Mouse (Mus musculus): ENCODE measurements around the gene Strc.

Strc gene

DNA sequence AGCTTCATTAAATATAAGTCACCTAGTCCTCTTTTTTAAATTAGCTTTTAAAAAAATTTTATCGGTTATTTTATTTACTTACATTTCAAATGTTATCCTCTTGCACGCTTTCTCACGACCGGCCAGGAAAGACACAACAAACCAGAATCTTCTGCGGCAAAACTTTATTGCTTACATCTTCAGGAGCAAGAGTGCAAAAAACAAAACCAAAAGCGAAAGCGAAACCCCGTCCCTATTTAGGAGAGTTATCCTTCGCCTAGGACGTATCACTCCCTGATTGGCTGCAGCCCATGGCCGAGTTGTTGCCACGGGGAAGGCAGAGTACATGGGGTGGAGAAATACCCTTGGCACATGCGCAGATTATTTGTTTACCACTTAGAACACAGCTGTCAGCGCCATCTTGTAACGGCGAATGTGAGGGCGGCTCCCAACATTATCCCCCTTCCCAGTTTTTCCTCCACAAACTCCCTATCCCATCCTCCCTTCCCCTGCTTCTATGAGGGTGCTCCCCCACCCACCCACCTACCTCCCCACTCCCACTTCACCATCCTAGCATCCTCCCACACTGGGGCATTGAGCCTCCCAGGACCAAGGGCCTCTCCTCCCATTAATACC, at the start of gene Strc:
Gene Strc, minus strand, starts transcription at position 208 of the 615 bp plus-strand sequence.
- in situ Hi-C loops (cut with MboI, MseI), result loop anchor here (10.0 kb wide), 1 partner anchor 1722 kb away; the partner anchor contains the start of gene Ndufaf1

DNA sequence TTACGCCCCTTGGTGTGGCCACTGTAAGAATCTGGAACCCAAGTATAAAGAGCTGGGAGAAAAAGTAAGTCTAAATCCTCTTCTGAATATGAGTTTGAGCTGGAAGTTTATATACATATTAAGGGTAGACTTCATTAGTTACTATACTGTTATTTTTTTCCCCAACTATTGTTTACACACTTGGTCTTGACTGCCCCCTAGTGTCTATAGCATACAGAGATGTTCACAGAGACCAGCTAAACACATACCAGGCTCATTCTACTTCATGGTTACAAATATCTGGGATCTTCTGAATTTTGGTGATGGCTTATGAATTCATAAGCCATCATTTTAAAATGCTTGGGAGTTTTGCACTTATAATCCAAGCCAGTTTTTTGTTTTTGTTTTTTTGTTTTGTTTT, 47.9 kb upstream of the Strc start:
- in situ Hi-C loops (cut with MboI, MseI), result no loop called here

DNA sequence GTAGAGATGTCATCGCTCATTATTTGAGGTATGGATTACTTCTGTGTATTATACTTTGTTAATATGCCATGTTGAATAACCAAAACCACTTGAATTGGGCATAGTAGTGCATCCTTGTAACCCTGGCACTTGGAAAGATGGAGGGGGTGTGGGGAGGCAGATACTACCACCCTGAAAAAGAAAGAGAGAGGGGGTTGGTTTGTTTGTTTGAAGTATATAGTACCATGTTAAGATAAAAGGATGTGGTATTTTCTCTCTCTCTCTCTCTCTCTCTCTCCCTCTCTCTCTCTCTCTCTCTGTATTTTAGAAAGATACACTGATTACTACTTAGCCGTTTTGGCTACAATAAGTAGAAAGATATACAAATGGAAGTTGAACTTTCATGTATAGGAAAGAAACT, 38.9 kb upstream of the Strc start:
- in situ Hi-C loops (cut with MboI, MseI), result no loop called here

DNA sequence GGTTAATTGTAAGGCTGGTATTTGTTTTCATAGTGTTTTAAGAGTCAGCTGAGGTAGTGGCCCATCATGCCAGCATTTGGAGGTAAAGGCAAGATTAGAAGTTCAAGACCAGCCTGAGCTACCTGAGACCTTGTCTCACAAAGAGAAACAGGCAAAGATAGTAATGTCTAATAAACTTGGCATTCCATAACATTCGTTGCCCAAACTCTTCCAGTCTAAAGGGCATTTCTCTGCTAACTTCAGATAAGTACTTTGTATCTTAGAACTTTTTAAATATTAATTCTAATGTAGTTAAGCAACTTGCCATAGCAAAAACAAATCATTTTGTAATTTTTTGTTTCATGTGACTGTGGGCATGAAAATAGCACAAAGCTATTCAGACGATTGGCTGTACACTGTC, 36.2 kb upstream of the Strc start:
- in situ Hi-C loops (cut with MboI, MseI), result no loop called here

DNA sequence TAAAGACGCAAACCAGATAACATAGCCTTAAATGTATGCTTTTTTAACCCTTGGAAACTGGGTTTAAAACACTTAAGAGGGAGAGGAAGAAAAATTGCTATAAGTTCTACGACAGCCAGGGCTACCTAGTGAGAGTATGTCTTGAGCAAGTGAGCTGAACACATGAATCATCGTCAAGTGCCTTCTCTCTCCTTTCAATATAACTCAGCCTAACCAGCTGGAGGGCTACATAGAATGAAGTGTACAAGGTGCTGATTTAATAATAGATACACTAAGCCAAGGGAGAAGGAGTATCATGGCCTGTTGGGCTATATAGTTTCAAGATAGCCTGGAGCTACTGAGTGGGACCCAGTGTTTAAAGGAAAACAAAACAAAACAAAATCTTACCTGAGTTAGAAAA, 31.5 kb upstream of the Strc start:
- in situ Hi-C loops (cut with MboI, MseI), result loop anchor here (10.0 kb wide), 1 partner anchor 1954 kb away; no protein-coding TSS in a partner anchor

DNA sequence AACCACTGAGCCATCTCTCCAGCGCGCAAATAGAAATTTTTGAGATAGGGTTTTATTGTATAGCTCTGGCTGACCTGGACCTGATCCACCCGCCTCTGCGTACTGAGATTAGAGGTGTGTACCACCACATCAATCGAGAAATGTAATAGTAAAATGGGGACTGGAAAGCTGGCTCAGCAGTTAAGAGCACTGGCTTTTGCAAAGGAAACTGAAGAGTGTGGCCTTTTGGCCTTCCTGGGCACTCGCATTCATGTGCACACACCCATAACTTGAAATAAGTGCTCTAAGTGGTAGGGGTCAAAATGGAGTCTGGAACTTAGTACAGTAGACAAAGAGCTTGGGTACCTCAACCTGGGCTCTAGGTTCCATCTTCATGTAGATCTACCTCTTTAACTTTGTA, 29.4 kb upstream of the Strc start:
- in situ Hi-C loops (cut with MboI, MseI), result loop anchor here (10.0 kb wide), 1 partner anchor 1952 kb away; no protein-coding TSS in a partner anchor

DNA sequence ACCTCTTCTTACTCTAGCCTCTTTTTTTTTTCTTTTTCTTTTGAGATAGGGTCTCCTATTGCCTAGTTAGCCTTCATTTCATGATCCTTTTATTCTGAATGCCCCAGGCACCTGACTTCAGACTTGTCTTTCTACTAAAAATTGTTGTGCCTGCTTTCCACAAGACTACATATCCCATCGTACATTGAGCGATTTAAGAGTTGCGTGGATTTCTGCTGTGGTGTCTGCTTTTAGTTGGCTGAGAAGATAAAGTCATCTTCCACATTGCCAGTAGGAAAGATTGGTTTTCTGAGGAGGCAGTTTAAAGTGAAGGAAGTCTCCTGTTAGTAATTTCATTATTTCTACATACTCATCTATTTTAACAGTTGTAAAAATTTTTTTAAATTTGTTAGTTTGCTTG, 28.6 kb upstream of the Strc start:
- in situ Hi-C loops (cut with MboI, MseI), result loop anchor here (10.0 kb wide), 1 partner anchor 1951 kb away; no protein-coding TSS in a partner anchor

DNA sequence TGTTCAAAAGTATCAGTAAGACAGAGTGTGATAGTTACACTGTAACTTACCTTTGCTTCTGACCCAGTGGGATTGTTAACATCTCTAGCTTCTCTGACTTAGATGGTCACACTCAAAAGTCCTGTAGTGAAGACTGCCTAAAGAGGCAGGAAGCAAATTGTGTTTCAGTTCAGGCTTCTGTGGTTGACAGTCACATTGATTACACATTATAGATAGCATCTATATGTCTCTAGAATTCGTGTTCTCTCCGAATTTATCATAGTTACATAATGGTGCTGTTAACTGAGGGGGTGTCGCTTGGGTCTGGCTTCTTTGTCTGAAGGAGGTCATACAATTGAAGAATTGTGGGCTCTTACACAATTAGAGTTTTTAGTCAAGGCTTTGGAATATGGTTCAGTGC, 28.1 kb upstream of the Strc start:
- in situ Hi-C loops (cut with MboI, MseI), result loop anchor here (10.0 kb wide), 1 partner anchor 1950 kb away; no protein-coding TSS in a partner anchor

DNA sequence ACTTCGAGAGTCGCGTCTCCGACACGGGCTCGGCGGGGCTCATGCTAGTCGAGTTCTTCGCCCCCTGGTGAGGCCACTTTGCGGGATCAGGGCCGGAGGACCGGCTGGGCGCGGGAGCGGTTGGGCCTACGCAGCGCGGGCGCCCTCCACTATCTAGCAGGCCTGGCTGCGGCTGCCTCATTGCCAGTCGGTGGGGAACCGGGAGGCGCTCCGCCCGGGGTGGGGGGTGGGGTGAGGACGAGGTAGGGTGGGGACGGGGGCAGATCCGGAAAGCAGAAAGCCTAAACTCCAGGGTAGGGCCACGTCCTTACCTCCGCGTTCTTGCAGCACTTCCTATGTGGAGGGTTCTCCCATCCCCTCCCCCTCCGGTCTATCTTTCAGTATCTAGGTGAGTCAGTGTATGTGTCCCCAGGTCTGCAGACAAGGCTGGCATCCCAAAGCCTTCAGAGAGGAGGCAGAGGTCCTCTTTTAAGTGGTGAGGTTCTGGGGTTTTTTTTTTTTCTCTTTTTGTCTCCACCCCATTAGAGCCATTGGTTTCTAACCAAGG, 27.2 kb upstream of the Strc start:
- in situ Hi-C loops (cut with MboI, MseI), result loop anchor here (10.0 kb wide), 1 partner anchor 1949 kb away; no protein-coding TSS in a partner anchor

DNA sequence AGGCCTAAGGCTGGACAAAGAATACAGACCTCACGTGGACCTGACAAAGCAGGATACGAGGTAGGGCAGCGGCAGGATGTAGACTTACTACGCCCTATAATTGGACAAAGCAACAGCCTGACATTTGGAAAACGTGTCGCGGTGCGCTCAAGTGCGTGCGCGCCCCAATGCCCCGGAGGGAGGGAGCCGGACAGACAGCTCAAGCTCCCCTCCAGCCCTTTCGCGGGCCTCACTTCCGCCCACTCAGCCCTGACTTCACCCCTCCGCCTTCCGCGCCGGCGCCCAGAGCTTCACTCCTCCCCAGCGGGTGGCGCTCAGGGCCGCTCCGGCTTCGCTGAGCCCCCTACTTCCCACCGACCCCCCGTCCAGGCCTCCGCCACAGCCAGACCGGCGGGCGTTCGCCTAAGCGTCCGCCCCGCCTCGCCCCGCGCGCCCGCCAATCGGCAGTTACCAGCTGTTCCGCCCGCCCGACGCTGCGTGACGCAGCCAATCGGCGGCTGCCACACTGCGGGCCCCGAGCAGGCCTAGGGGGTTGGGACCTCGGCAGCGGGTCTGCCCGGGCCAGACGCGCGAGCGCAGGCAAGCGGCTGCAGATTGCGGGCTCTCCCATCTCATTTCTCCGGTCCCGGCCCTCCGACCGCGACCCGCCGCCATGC, 26.5 kb upstream of the Strc start, which contains the start of the genes Pdia3 and Catsper2:
Gene Pdia3, plus strand, starts transcription at position 389 of the 656 bp plus-strand sequence.
Gene Catsper2, minus strand, starts transcription at position 406 of the 656 bp plus-strand sequence.
- in situ Hi-C loops (cut with MboI, MseI), result loop anchor here (10.0 kb wide), 1 partner anchor 1949 kb away; no protein-coding TSS in a partner anchor

DNA sequence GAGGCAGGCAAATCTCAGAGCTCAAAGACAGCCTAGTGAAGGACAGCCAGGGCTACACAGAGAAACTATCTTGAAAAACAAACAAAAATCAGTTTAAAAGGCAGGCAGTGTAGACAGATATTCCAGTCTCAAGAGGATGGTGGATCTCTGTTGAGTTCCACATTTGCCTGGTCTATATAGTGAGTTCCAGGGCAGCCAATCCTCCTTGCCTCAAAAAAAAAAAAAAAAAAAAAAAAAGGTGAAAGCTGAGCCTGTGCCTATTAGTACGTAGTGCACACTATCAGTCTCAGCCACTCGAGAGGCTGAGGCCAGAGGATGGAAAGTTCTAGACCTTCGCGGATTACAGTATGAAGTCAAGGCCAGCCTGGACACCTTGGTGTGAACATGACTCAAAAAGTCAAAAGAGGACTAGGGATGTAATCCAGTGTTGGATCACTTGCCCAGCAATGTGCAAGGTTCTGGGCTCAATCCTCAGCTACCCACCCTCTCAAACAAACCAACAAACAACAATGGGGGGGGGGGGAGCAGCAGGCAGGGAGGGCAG, 25.9 kb upstream of the Strc start:
- in situ Hi-C loops (cut with MboI, MseI), result loop anchor here (10.0 kb wide), 1 partner anchor 1948 kb away; no protein-coding TSS in a partner anchor

DNA sequence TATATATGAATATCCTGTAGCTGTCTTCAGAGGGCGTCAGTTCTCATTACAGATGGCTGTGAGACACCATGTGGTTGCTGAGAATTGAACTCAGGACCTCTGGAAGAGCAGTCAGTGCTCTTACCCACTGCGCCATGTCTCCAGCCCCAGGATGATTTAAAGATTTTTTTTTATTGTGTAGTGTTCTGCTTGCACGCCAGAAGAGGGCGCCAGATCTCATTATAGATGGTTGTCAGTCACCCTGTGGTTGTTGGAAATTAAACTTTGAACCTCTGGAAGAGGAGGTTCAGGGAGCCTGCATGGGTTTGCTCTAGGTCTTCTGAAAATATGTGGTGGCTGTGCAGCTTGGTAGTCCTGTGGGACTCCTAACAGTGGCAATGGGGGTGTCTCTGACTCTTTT, 21.2 kb upstream of the Strc start:
- in situ Hi-C loops (cut with MboI, MseI), result no loop called here

DNA sequence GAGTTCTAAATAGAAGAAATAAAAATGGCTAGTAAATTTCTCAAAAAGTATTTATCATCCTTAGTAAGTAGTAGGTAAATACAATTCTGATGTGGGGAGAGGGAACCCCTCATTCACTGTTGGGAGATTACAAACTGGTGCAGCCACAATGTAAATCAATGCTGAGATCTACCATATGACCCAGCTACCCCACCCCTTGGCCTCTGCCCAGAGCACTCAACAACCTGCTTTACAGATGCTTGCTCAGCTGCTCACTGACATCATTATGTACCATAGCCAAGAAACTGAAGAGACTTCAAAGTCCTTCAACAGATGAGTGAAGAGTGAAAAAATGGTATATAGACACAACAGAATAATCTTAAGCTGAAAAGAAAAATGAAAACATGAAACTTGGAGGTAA, 16.3 kb upstream of the Strc start:
- in situ Hi-C loops (cut with MboI, MseI), result no loop called here

DNA sequence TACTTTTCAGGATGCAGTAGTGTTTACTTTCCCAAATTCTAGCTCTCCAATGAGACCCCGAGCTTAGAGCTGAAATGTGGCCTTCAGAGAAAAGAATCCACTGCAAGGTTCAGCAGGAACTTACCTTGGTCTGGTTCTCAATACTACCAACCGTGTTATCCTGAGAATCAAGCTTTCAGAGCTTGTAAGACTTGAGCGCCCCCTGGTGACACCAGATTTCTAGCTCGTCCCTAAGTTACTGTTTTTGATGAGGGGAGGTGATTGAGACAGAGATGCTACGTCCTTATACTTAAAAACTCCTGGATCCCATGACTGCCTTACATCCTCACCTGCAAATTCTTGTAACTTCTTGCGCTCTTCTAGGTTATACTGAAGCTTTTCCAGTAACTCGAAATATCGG, 9.7 kb upstream of the Strc start:
- in situ Hi-C loops (cut with MboI, MseI), result no loop called here

DNA sequence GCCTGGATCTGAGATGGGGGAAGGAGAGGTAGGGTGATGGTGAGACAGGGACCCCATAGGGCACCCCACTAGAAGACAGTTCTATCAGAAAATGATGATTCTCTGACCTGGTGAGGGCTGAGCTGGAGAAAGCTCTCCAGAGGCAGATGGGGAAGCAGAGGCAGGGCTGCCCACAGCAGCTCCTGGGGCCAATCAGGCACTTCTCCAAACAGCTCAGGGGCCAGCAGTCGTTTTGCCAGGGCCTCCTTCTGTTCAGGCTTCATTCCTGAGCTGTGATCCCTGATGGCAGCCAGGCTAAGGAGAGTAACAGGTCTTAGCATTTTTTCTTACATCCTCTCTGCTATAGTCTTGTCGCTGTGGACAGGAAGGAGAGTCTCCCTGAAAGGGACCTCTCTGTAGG, 12.2 kb downstream of the Strc start:
- in situ Hi-C loops (cut with MboI, MseI), result no loop called here

DNA sequence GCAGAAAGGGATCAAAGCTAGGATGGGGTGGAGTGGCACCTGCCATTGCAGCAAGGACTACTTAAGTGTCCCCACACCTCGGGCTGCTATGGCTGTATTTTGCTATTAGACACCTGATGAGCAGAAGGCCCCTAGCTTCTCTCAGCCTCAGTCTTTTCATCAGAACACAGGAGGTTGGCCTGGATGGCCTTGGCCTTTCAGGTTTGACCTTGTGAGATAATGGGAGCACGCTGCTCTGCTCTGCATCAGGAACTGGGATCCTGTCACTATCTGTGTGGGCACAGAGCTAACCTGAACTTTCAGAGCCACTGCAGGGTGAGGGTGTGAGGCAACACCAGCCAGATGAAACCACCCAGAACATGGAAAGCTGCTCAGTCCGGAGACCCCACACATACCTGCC, 14.7 kb downstream of the Strc start:
- in situ Hi-C loops (cut with MboI, MseI), result no loop called here

DNA sequence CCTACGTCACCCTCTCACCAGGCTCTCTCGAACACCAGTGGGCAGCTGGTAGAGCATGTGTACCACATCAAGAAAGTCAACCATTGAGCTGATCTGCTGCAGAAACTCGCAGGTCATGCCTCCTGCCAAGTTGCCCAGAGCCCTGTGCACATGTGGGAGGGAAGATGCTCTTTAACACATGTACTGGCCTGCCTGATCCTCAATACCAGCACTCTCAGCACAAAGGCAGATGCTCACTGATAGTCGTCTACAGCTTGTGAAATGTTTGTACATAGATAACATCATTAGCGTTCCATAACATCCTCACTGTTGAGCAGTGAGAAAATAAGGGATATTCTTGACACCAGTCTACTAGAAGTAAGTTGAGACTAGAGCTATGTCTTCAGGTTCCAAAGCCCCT, 16.0 kb downstream of the Strc start:
- in situ Hi-C loops (cut with MboI, MseI), result no loop called here

DNA sequence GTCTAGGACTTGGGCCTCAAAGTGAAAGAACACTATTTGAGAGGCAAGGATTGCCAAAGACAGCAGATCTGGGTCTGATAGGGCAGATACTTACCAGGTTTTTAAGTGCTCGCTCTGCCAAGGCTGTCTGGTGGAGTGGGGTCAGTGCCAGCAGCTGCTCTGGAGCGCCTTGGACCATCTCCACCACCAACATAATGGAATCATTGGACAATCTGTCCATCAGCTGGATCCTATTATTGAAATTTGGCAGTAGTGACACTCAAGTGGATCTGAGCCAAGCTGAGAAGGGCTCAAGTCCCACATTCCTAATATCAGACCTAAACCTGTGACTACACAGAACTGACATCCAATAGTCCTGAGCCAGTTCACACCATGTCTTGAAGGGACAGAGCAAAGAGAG, 18.1 kb downstream of the Strc start:
- in situ Hi-C loops (cut with MboI, MseI), result no loop called here

DNA sequence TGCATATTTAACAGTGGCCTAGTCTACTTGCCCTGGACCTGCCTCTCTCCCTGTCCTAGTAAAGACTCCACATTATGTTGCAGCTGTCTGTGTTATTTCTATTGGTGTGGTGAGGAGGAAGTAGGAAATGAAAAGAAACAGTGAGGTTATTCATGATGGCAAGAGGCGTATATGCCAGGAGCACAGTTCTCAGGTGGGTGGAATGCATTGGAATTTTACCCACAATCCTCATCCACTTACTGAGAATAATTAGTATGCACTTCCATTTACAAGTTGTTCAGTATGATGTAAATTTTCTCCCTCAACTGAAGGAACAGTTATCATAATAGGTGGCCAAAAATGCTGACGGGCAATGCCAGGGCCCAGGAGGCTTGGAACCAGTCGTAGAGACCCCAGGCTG, 23.3 kb downstream of the Strc start:
- in situ Hi-C loops (cut with MboI, MseI), result no loop called here

DNA sequence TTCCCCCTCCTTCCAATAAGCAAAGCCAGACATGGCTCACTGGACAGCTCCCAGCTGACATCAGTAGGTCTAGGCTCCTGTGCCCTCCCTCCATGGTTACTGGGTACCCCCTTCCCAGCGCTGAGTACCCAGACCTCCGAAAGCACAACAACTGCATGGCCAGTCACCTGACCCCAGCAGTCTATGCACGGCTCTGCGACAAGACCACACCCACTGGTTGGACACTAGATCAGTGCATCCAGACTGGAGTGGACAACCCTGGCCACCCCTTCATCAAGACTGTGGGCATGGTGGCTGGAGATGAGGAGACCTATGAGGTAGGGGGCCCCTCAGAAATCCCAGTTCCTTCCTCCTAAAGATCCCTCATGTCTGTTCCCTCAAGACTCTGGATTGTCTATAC, 27.5 kb downstream of the Strc start:
- in situ Hi-C loops (cut with MboI, MseI), result no loop called here

DNA sequence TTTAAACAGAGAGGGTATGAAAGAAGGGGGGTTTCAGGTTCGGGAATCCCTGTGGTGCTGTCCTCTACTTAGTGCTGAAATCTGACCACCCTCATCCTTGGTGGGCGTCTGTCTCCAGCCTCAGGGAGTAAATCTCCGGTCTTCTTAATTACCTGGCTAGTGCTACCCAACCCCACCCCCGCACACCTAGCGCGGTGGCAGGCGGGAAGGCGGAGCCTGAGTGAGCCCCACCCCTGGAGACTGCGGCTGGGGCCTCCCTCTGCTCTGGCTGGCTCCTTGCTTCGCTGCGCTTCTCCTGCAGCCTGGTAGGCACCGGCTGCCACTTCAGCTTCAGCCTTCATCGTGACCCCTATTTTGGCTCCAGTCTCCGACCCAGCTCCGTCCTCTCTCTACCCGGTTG, 28.6 kb downstream of the Strc start:
- in situ Hi-C loops (cut with MboI, MseI), result no loop called here

DNA sequence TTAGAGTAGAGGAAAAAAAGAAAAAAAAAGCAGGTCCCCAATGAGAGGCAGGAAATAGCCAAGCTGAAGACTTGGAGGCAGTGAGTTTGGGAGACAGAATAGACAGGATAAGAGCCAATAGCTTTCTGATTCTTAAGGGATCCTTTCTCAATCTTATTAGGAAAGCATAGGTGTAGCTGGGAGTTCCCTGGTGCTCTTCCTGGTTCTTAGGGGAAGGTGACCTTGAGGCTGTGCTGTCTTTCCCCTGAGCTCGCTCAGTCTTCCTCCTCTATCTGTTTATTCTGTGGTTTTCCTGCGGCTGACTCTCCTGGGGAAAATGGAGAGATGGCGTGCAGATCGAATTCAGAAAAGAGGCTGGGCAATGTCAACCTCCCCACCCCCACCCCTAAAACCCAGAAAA, 29.0 kb downstream of the Strc start:
- in situ Hi-C loops (cut with MboI, MseI), result no loop called here
